Mouse (Mus musculus) retina, embryonic 14.5 days (tissue): ENCODE data around the gene Astn2.

Experiments
- DNase-seq: peaks from one replicate; pipeline ENCODE4 v3.0.0-alpha.2; 2015; ENCODE audit warnings: low spot score

Astn2 gene

DNA sequence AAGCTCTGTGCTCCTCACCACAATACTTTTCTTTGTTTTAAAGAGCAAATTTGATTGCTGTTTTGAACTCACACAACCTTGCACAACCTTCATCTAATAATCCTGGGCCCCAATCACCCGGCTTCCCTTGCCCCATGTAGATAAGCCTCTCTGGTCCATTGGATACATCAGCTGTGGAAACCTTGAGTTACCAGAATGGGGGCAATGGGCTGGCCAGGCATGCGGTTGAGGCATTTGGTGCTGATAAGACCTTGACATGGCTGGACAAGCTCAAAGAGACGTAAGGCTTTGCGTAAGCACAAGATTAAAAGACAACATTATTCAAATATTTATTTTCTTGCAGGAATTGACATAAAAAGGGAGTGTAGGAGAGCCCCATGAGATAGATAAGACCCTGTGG lies 988.9 kb downstream of the Astn2 start:
- no peak for DNase-seq

DNA sequence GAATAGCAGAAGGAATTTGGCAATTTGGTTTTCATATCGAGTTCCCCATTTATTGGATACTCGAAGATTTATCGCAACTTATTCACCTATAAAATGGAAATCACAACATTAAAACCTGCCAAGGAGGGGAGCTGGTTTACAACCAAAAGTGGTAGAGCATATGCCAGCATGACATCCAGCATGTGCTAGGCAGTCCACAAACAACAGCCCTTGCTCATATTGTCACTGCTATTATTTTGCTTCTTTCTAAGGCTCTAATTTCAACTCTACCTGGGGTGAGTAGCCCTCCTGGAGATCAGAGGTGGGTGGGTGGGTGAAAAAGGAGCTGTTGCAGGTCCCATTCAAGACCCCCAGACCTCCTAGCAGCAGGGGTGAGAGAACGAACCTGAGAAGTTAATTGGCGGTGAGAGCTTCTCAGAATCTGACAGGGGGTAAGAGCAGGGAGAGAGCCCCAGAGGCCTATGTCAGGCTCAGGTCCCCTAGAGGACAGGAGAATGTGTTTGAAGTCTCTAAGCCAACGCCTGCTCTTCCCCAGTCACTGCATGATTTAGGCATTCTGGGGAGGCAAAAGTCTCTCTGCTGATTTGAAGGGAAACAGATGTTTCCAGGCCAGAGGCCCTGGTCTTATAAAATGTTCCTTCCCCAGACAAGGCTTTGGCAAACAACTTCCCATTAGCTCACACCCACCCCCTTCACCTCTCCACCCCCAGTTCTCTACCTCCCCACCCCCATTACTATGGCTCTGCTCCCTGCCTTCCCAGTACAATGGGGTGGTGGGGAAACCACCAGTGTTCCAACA lies 1001.4 kb downstream of the Astn2 start:
- no peak for DNase-seq

DNA sequence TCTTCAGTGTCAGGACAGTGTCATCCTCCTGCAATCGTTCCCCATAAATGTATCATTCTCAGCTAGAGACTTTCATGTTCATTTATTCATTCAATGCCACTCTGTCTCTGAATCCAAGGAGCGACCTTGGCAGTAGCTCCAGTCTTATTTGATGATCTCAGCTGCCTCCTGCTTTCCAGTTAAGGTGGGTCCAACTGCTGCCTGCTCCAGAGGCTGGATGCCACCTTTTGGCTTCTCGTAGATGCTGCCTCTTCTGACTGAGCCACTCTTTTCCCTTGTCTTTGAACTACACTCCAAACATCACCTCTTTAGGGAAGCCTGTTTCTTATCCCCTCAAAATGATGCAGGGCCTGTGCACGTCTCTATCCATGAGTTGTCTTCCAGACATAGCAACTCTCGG lies 1002.1 kb downstream of the Astn2 start:
- no peak for DNase-seq

DNA sequence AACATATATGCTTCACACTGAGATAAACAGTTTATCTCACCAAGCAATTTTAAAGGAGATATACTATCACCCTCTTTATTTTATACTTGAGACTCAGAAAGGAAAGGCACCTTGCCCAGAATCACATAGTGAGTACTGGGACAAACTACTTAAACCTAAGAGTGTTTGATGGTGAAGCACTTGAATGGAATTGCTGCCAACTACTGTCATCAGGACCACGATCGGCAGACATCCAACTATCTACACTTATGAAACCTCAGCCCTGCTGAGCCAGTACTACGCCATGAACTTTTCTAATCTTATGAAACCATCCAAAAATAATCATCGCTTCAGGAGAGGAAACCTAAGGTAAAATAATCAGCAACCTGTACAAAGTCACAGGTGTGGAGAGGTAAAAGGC lies 1005.0 kb downstream of the Astn2 start:
- DNase-seq, result no peak

DNA sequence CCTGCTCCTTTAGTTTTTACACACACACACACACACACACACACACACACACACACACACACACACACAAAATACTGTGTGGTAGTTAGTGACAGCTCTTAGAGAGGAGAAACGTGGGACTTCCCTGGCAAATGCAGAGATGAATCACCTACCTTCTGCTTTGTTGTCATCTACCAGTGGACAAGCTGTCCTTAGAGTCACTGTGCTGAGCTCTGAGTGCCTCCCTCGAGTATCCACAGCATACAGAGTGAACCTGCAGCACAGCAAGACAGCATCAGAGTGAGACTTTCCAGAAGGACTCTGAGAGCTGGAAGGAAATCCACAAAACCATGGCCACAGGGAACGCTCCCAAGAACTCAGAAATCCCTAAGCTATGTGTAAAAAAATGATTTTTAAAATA lies 1007.6 kb downstream of the Astn2 start:
- no peak for DNase-seq

- DNase-seq, result no peak
Measured at GRCm38 (mm10) chr4:65391001-65391400, 1013.4 kb downstream of the Astn2 start.

DNA sequence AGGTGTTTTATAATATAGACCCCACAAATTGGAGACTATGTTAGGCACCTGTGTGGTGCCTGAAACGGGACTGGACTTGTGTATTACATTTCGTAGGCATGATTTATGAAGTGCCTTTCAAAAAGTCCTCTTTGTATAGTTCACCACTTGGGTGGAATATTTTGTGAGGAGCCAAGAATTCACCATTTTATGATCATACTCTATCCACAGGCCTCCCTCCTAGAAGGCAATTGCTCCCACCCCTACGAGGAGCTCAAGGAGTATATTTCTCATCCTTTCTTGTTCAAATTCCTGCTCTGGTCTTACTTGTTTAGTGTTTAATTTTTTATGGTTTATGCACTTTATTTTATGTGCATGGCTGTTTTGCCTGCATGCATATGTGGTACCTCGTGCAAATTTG lies 1021.3 kb downstream of the Astn2 start:
- no peak for DNase-seq

DNA sequence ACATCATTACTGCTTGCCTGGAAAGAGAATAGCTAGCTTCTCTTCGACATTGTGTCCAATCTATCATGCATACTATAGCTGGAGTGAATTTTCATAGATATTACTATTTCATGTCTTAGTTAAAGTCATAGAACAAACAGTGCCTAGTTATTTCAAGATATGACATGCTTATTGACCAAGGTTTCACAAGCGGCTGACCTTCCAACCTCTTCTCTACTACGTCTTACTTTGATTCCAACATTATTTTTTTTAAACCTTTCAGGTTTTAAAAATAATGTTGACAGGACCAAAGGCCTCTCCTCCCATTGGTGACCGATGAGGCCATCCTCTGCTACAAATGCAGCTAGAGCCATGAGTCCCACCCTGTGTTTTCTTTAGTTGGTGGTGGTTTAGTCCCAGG lies 1025.0 kb downstream of the Astn2 start:
- no peak for DNase-seq

DNA sequence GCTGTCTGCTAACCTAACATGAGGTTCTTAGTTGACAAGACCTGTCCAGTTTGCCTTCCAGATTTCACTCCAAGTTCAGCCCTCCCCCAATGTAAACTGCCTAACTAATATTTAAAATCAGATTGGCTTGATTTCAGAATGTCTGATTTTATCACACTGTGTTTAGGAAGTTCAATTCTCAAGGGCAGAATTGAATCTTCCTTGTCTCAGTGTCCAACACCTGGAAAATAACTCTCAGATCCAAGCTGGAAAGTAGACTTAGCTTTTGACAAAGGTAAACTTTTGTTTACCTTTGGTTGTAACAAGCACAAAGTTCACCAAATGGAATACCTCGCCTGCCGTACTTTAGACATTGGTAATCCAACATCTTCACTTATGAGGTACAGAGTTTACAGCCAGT lies 1027.8 kb downstream of the Astn2 start:
- DNase-seq, result no peak

- no peak for DNase-seq
Measured at GRCm38 (mm10) chr4:65373841-65374240, 1030.6 kb downstream of the Astn2 start.

GRCm38 (mm10) chr4:65372731-65373130 lies 1031.7 kb downstream of the Astn2 start:
- DNase-seq, result no peak

- no peak for DNase-seq
Measured at GRCm38 (mm10) chr4:65367135-65367534, 1037.3 kb downstream of the Astn2 start.

- no peak for DNase-seq
Measured at GRCm38 (mm10) chr4:65354580-65354979, 1049.8 kb downstream of the Astn2 start.

DNA sequence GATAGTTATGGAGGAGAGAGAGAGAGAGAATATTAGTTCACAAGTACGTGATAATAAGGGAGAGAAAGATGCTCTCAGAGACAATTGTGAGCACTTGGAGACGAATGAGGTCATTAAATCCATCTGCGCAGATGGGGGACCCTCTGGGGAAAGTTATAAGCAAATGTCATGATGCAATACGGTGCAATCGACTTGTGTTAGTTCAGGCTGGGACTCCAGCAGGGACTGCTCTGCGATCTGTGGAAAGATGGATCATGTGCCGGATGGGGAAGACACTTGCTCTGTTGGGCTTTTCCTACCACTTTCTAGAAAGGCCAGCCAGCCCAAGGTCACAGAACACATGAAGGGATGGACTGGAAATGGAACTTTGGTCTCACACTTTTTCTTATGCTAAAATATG lies 1053.9 kb downstream of the Astn2 start:
- no peak for DNase-seq

DNA sequence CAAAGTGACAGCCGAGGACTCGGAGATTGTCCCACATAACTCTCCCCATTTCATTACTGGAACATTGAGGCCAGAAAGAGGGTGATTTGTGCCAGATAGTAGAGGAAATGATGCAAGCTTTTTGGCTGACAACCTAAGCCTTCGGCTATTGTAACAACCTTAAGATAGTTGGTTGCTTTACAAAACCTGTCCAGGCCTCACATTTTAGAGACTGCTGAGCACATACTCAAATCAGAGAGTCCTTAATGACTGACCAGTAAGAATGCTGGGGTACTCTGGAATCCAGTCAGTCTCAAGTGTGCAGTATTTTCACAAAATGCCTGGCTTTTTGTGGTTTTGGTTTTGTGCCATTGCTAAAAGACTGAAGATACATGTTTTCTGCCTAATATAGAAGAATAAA lies 1062.6 kb downstream of the Astn2 start:
- no peak for DNase-seq

DNA sequence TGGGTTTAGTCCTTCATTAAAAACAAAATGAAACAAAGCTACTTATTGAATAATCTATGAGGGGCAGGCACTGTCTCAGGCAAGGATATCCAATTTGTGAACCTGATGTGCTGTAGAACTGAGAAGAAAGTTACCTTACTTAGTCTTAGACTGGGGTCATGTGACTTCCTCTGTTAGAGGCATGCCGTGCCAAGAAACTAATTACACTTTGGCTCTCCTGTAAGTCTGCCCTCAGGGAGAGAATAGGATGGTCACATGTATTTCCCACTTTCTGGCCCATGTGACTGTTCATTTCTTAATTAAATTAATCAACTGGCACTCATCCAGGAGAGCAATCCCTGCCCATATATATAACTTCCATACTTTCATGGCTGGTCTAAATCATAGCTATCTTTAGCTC lies 1070.7 kb downstream of the Astn2 start:
- no peak for DNase-seq
